Mouse (Mus musculus) neural tube, embryonic 11.5 days (tissue): ENCODE data around the gene Mllt10. TPM values are rescaled to one million over a fixed set of nuclear protein-coding genes. Genes with fewer than 3 reads are reported as not detected.

Experiments
- microRNA-seq: library from miRNA; unstranded; fragments of <30 nt; microRNA quantifications from one replicate; pipeline ENCODE4, GENCODE M21; 2016
- polyA plus RNA-seq: library from polyadenylated mRNA; unstranded; fragments of >200 nt; fragmentation: Nextera tagmentation; extraction: Ambion mirVana; gene quantifications from 2 replicates; pipeline ENCODE4 v1.2.1, GENCODE M21; 2014

Mllt10 gene
- polyA plus RNA-seq, 1 experiment from 2014 or later: 39.4 TPM

Small RNAs within 50 kb of the gene (microRNA-seq; reads per million reads assigned to microRNA genes)
- gene Gm23638: not detected
- 3.9 reads per million, percentile 9 among the genes with 10 or more reads in this experiment for gene Mir7655

Other genes starting within 250 kb of the Mllt10 start
- not detected in 2 replicates for gene H2al2a, start 58.3 kb upstream of the Mllt10 start, polyA plus RNA-seq
- 6.9 and 7.6 TPM in 2 replicates for gene A930004D18Rik, start 17.5 kb upstream of the Mllt10 start, polyA plus RNA-seq
- gene Skida1, start 6.2 kb upstream of the Mllt10 start, polyA plus RNA-seq: 12.0 and 15.5 TPM in 2 replicates